ENCODE assay signal across 10 mouse cellular contexts in the genomic region with DNA sequence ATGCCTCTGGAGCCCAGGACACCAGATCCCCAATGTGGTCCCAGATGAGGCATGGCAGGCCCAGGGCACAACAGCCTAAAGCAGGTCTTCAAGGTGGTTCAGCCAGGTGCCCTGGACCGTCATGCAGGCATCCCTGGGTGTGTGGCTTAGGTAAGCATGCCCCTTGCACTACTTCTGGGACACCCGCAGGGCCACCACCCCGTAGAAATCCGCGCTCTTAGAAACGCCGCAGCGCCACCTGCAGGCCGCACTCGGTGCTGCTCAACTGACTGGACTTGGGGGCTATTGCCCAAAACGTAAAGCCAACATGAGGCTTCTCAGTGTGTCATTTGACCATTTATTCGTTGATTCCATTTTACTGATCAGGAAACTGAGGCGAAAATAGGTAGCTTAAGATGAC. TPM values are rescaled to one million over a fixed set of nuclear protein-coding genes. Genes with fewer than 3 reads are reported as not detected.
A peak's percentile ranks its signal among the peaks of the same experiment; 100 is the strongest.
DNase-seq lines count a peak whose midpoint lies in the region; ATAC-seq and TF ChIP-seq lines count a peak whose summit lies in the region.
"Had no signal": no experiment of that assay in that cellular context is flagged by ENCODE, and none has a peak within 500 bp of the region (broad histone marks: within the 10 kb centered on the region; RNA-seq: fewer than 3 reads in every experiment).

No protein-coding gene starts in this region.

- H3K36me3 ChIP-seq in kidney, postnatal 0 days (ENCODE audit: insufficient read depth, low read length), result no peaks in the 10 kb centered on the region
- no peaks in the 10 kb centered on the region for H3K36me3 ChIP-seq in ES-Bruce4 (ENCODE audit: control insufficient read depth, insufficient read depth, low read length, poor library complexity, severe bottlenecking)
- no peaks in the 10 kb centered on the region for H3K36me3 ChIP-seq in lung, postnatal 0 days (ENCODE audit: insufficient read depth, low read length)
- H3K36me3 ChIP-seq: heart, embryonic 13.5 days had no signal

- no peak overlapping the region for H3K9ac ChIP-seq in kidney, postnatal 0 days (ENCODE audit: low read depth, low read length)
- no peak overlapping the region for H3K9ac ChIP-seq in ES-Bruce4 (ENCODE audit: low read depth, poor library complexity, severe bottlenecking)
- no peak overlapping the region for H3K9ac ChIP-seq in lung, postnatal 0 days (replicated peaks; ENCODE audit: low read depth)
- H3K9ac ChIP-seq: heart, embryonic 13.5 days had no signal

- no peak for TF ChIP-seq EP300 in ES-Bruce4 (IDR thresholded peaks at IDR 0.05; ENCODE audit: insufficient read depth, low read depth, low read length)
- no peak for TF ChIP-seq EP300 in lung, postnatal 0 days (IDR thresholded peaks at IDR 0.05)

- no peaks in the 10 kb centered on the region; the same call in 1 of the 2 replicates for H3K4me1 ChIP-seq in kidney, postnatal 0 days (replicated peaks; ENCODE audit: insufficient read depth, low read length)
- peaks cover 2% of the 10 kb centered on the region for H3K4me1 ChIP-seq in ES-Bruce4 (ENCODE audit: control insufficient read depth, insufficient read depth, low read length)
- H3K4me1 ChIP-seq in lung, postnatal 0 days (ENCODE audit: insufficient read depth, low read depth, low read length), result no peaks in the 10 kb centered on the region

- H3K27ac ChIP-seq in kidney, postnatal 0 days, result no peak overlapping the region
- H3K27ac ChIP-seq in ES-Bruce4 (ENCODE audit: insufficient read depth, low read length), result no peak overlapping the region
- no peak overlapping the region for H3K27ac ChIP-seq in lung, postnatal 0 days (ENCODE audit: low read length)
- H3K27ac ChIP-seq: heart, embryonic 13.5 days had no signal

- H3K4me2 ChIP-seq in kidney, postnatal 0 days (ENCODE audit: low read length), result no peak overlapping the region
- no peak overlapping the region for H3K4me2 ChIP-seq in lung, postnatal 0 days (replicated peaks; ENCODE audit: low read depth, low read length)
- H3K4me2 ChIP-seq: heart, embryonic 13.5 days had no signal

- H3K4me3 ChIP-seq in kidney, postnatal 0 days (replicated peaks; ENCODE audit: low read depth, low read length), result no peak overlapping the region
- H3K4me3 ChIP-seq in ES-Bruce4 (ENCODE audit: low read depth, low read length), result no peak overlapping the region
- H3K4me3 ChIP-seq in lung, postnatal 0 days (ENCODE audit: low read depth, low read length), result no peak overlapping the region
- H3K4me3 ChIP-seq: heart, embryonic 13.5 days; myocyte had no signal

- TF ChIP-seq CTCF in kidney, postnatal 0 days (IDR thresholded peaks at IDR 0.05; ENCODE audit: low read depth), result peak; percentile 72
- TF ChIP-seq CTCF in ES-Bruce4 (IDR thresholded peaks at IDR 0.05; ENCODE audit: low read depth, low read length), result peak; percentile 88
- TF ChIP-seq CTCF in lung, postnatal 0 days (IDR thresholded peaks at IDR 0.05), result peak; percentile 74

- no peak for TF ChIP-seq POLR2A in ES-Bruce4 (IDR thresholded peaks at IDR 0.05; ENCODE audit: insufficient read depth, low read length)

- no peaks in the 10 kb centered on the region for H3K9me3 ChIP-seq in kidney, postnatal 0 days (replicated peaks; ENCODE audit: low read length)
- no peaks in the 10 kb centered on the region for H3K9me3 ChIP-seq in ES-Bruce4 (replicated peaks; ENCODE audit: control insufficient read depth, insufficient read depth, low read length, poor library complexity, severe bottlenecking)
- no peaks in the 10 kb centered on the region for H3K9me3 ChIP-seq in lung, postnatal 0 days (ENCODE audit: low read length)
- H3K9me3 ChIP-seq: heart, embryonic 13.5 days had no signal

- peak; percentile 56 for DNase-seq in kidney, postnatal 0 days (ENCODE audit: low spot score)
- DNase-seq in kidney, adult 11 months, result no peak
- DNase-seq in ZHBTc4 (ENCODE audit: low read depth, low spot score), result peak; percentile 86
- DNase-seq in embryo, embryonic 11.5 days (ENCODE audit: low read depth, low spot score), result peak; percentile 56
- peak; percentile 47 for DNase-seq in lung, postnatal 0 days (ENCODE audit: low spot score)
- DNase-seq in thymus, postnatal 36 days, result peak; percentile 30 to 40
- no peak for DNase-seq in gastrocnemius, adult 8-10 months (ENCODE audit: low spot score in 2 of 2)

- peaks cover 8% of the 10 kb centered on the region; the same call in 1 of the 2 replicates for H3K27me3 ChIP-seq in kidney, postnatal 0 days (ENCODE audit: insufficient read depth, low read length)
- no peaks in the 10 kb centered on the region for H3K27me3 ChIP-seq in ES-Bruce4 (ENCODE audit: control insufficient read depth, insufficient read depth, low read length, poor library complexity, severe bottlenecking)
- peaks cover 9% of the 10 kb centered on the region; the same call in 1 of the 2 replicates for H3K27me3 ChIP-seq in lung, postnatal 0 days (replicated peaks; ENCODE audit: insufficient read depth, low read length)

- WGBS in kidney, postnatal 0 days, result 9% methylated on average over 13 of the region's 13 CpGs
- WGBS in lung, postnatal 0 days, result 5% methylated on average over 13 of the region's 13 CpGs

- 0 out of 2 replicates have a peak, but pooled peaks have one; percentile 19 for ATAC-seq in kidney, postnatal 0 days (replicated peaks; ENCODE audit: low FRiP score, low read depth)
- no peak for ATAC-seq in lung, postnatal 0 days

RNA-seq across cellular contexts. Expression of gene Micall2, which starts 48.5 kb away (rescaled TPM):
- 4.2 and 4.6 TPM in 2 replicates for polyA plus RNA-seq in kidney, postnatal 0 days (2015; fragmentation: Nextera tagmentation; extraction: Ambion mirVana)
- 1.8 TPM in 2 replicates for polyA plus RNA-seq in ES-Bruce4 (2011; ENCODE audit: insufficient read depth, insufficient read length, low read depth, missing spikeins)
- 2.7 and 3.7 TPM in 2 replicates for polyA plus RNA-seq in lung, postnatal 0 days (2015; fragmentation: Nextera tagmentation; extraction: Ambion mirVana)
- under 1 TPM; 0.24 to 0.74 (median 0.37) TPM for total RNA-seq in gastrocnemius, adult 8-10 months (2022)

Comparison
In these comparisons a context has a peak if more than half of its experiments do, and no peak if none do; other contexts are left out.
1. DNase-seq: peak in kidney, postnatal 0 days (single experiment), ZHBTc4 (single experiment), embryo, embryonic 11.5 days (single experiment), lung, postnatal 0 days (single experiment) and thymus, postnatal 36 days (2 of 2); none in kidney, adult 11 months (single experiment) and gastrocnemius, adult 8-10 months (0 of 2).
2. Peak in every context shown above with its lines, with median percentiles within 50 percentile points of each other: CTCF ChIP-seq.